Mouse (Mus musculus) hindbrain, embryonic 13.5 days (tissue): Measurements from ENCODE around the gene Prr9. TPM values are rescaled to one million over a fixed set of nuclear protein-coding genes. Genes with fewer than 3 reads are reported as not detected.
A peak's percentile ranks its signal among the peaks of the same experiment; 100 is the strongest.

Experiments
- ATAC-seq: fragments of 200-750 bp; cut with Nextera tagmentation; 2 replicates; pipeline ENCODE4 v1.8.0; 2017; ENCODE audit warnings: moderate TSS enrichment; ENCODE audit not compliant: low FRiP score
- H3K27ac ChIP-seq: fragments of 300-500 bp; sonication (generic); 2 replicates; pipeline ENCODE4 v1.5.1; 2015; ENCODE audit warnings: inconsistent platforms, mild to moderate bottlenecking, moderate library complexity
- H3K27me3 ChIP-seq: fragments of 300-500 bp; sonication (generic); 2 replicates; pipeline ENCODE4 v1.6.1; 2015; ENCODE audit warnings: mild to moderate bottlenecking, inconsistent platforms
- H3K36me3 ChIP-seq: fragments of 300-500 bp; sonication (generic); 2 replicates; pipeline ENCODE4 v1.6.1; 2015; ENCODE audit warnings: mild to moderate bottlenecking, inconsistent platforms
- H3K4me1 ChIP-seq: fragments of 300-500 bp; sonication (generic); replicated peaks from 2 replicates; pipeline ENCODE4 v1.6.1; 2015; ENCODE audit warnings: inconsistent platforms
- H3K4me2 ChIP-seq: fragments of 300-500 bp; sonication (generic); 2 replicates; pipeline ENCODE4 v1.6.1; 2015; ENCODE audit warnings: inconsistent platforms, mild to moderate bottlenecking, moderate library complexity
- H3K4me3 ChIP-seq: fragments of 300-500 bp; sonication (generic); 2 replicates; pipeline ENCODE4 v1.5.1; 2015; ENCODE audit warnings: mild to moderate bottlenecking, inconsistent platforms
- H3K9ac ChIP-seq: fragments of 300-500 bp; sonication (generic); 2 replicates; pipeline ENCODE4 v1.6.1; 2015; ENCODE audit warnings: mild to moderate bottlenecking, inconsistent platforms
- H3K9me3 ChIP-seq: fragments of 300-500 bp; sonication (generic); 2 replicates; pipeline ENCODE4 v1.6.1; 2016; ENCODE audit warnings: inconsistent platforms
- WGBS: fragments of 180-500 bp; shearing (Covaris S2); methylation state at CpG from one replicate; pipeline ENCODE4 v1.1.7; 2015; 5-methylcytosine and 5-hydroxymethylcytosine counted together
- polyA plus RNA-seq: library from polyadenylated mRNA; unstranded; fragments of >200 nt; fragmentation: Nextera tagmentation; extraction: Ambion mirVana; gene quantifications from 2 replicates; pipeline ENCODE4 v1.2.1, GENCODE M21; 2015

The Prr9 gene
- not detected in 2 replicates for polyA plus RNA-seq

DNA sequence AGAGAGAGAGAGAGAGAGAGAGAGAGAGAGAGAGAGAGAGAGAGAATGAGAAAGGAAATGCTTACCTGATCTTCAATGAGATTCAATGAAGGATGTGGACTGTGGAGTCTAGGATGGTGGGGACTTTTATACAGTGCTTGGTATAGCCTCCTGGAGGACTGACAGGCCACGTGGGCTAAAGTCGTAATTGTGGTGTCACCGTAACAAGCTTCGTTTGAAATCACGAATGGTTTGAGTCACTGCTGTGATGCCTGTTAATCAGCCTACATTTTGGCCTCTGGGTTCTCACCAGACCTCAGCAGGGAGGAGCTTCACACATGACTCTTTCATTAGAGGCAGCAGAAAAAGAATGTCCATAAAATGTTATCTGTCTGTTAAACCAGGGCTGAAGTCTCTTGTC lies at the start of gene Prr9:
TSS of gene Prr9 (minus strand) at position 101 of the 400 bp plus-strand sequence.
- WGBS: 78% methylated on average over 5 of the region's 5 CpGs
- Histone ChIP-seq H3K36me3 (no peaks in the 10 kb centered on the region), H3K4me3 (no peak within 1 kb of the TSS), H3K9ac (no peak within 1 kb of the TSS), H3K27ac (no peak within 1 kb of the TSS), H3K9me3 (no peaks in the 10 kb centered on the region), H3K4me2 (no peak within 1 kb of the TSS), H3K4me1 (no peaks in the 10 kb centered on the region), H3K27me3 (no peaks in the 10 kb centered on the region)
- no peak for ATAC-seq

DNA sequence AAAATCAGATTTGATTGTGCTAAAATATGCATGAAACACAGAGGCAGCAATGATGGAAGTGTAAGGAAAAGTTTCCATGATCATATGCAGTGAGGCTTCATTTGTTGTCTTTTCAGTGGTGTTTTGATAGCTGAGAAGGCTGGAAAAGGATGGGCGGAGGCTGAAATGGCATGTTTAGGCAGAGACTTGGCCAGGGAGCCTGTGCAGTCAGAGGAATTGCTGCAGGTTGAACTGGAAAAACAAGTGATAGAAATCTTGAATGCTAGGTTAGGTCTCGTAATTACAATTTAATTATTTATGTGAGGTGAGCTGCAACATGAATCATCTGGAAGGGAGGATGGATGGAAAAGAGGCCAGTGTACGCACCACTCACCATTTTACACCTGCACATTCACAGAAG lies 46.1 kb upstream of the Prr9 start:
- Histone ChIP-seq H3K27me3 (no peaks in the 10 kb centered on the region), H3K36me3 (no peaks in the 10 kb centered on the region), H3K27ac (no peak overlapping the region), H3K9ac (no peak overlapping the region), H3K4me3 (no peak overlapping the region), H3K9me3 (no peaks in the 10 kb centered on the region), H3K4me2 (no peak overlapping the region), H3K4me1 (no peaks in the 10 kb centered on the region)
- ATAC-seq: no peak
- 93% methylated on average over 3 of the region's 3 CpGs for WGBS

DNA sequence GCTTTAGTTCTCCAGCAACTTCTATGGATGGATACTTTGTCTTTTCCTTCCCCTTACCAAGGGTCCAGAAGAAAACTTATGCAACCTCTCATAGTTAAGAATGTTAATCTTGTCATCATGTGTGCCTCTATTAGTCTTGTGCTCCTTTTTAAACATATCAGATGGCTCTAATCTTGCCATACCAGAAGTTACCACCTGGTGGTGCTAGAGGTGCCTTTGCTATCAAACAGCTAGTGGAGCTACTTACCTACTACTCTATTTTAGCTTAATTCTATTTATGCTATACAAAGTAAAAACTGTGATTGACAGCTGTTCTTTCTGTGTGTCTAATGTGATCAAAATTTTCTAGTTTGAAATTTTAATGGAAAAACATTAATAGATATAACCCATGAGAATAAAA lies 29.6 kb upstream of the Prr9 start:
- ATAC-seq: no peak
- Histone ChIP-seq H3K4me1 (no peaks in the 10 kb centered on the region), H3K27ac (no peak overlapping the region), H3K4me3 (no peak overlapping the region), H3K4me2 (no peak overlapping the region), H3K9ac (no peak overlapping the region), H3K9me3 (no peaks in the 10 kb centered on the region), H3K36me3 (no peaks in the 10 kb centered on the region), H3K27me3 (no peaks in the 10 kb centered on the region)

DNA sequence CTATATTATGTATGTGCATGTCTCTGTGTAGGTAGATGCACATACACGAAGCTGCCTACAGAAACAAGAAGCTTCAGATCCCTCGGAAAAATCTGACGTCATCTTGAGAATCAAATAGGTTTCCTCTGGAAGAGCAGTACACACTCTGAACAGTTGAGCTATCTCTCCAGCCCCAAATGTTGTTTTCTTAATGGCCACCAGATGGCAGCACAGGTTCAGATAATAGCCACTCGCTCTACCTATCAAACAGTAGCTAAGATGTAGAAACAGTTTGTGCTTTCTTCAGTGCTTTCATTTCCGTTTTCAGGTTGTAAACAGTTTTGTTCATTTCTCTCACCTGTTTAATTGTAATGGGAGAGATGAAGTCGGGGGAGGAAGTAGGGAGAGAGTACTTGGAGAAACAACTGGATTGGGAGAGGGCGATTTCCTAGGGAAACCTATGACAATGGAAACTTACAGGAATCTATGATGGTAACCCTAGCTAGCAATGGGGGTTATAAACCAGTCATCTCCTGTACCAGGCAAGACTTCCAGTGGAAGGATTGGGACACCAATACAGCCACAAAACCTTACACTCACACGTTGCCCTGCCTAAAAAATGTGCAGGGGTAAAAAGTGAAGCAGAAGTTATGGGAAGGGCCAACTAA lies 27.0 kb upstream of the Prr9 start:
- Histone ChIP-seq H3K4me1 (no peaks in the 10 kb centered on the region), H3K36me3 (no peaks in the 10 kb centered on the region), H3K4me3 (no peak overlapping the region), H3K27ac (no peak overlapping the region), H3K9ac (no peak overlapping the region), H3K4me2 (no peak overlapping the region), H3K9me3 (no peaks in the 10 kb centered on the region), H3K27me3 (no peaks in the 10 kb centered on the region)
- WGBS: 24% methylated on average over 8 of the region's 8 CpGs
- ATAC-seq: peak; percentile 97

DNA sequence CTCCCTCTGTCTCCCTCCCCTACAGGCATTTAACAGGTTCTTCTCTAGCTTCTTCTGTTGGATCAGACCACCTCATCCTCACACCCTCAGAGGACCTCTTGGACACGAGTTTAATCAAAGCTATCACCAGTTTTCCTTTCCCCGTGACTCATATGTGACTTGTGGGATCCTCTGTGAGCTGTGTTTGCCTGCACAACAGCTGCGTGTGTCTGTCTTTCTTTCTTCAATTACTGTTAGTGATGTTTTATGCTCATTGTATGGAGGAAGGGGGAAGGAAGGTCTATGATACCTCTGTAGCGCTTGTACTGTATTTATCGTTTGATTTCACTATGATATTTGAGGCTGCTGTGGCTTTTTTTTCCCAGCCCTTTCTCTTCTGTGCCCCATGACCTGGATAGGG lies 24.2 kb upstream of the Prr9 start:
- WGBS: 81% methylated on average over 5 of the region's 5 CpGs
- Histone ChIP-seq H3K9me3 (no peaks in the 10 kb centered on the region), H3K4me3 (no peak overlapping the region), H3K27me3 (no peaks in the 10 kb centered on the region), H3K9ac (no peak overlapping the region), H3K36me3 (no peaks in the 10 kb centered on the region), H3K27ac (no peak overlapping the region), H3K4me1 (no peaks in the 10 kb centered on the region), H3K4me2 (no peak overlapping the region)
- no peak for ATAC-seq

DNA sequence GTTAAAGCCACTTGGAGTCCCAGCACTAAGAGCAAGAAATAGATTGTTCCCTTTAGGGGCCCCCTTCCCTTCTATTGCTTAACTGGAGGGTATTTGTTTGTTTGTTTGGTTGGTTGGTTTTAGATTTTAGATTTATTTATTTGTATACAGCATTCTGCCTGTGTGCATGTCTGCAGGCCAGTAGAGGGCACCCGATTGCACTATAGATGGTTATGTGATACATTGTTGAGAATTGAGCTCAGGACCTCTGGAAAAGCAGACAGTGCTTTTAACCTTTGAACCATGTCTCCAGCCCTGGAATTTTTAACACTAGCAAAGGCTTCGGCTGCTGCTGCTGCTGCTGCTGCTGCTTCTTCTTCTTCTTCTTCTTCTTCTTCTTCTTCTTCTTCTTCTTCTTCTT lies 23.7 kb upstream of the Prr9 start:
- Histone ChIP-seq H3K4me2 (no peak overlapping the region), H3K9ac (no peak overlapping the region), H3K27me3 (no peaks in the 10 kb centered on the region), H3K4me1 (no peaks in the 10 kb centered on the region), H3K27ac (no peak overlapping the region), H3K4me3 (no peak overlapping the region), H3K9me3 (no peaks in the 10 kb centered on the region), H3K36me3 (no peaks in the 10 kb centered on the region)
- no peak for ATAC-seq
- WGBS: 56% methylated on average over 2 of the region's 2 CpGs

DNA sequence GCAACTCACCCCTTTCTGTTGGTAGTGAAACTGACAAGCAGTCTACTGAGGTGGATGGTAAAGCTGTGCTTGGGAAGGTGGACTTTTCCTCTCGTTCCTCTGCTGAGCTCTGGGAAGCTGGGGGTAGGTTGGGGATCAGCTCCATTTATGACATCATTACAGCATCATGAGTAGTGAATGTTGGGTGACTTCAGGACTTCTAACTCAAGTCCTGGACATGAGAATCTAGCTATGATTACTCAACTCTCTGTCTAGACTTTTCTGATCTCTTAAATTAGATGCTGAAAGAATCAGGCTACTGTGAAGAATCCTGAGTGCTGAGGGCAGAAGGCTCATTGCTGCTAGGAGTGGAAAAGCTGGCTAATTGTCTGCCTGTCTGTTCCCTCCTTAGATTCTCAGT lies 18.9 kb upstream of the Prr9 start, which contains the start of gene Lelp1:
TSS of gene Lelp1 (minus strand) at position 101 of the 400 bp plus-strand sequence.
- H3K9me3 ChIP-seq: no peaks in the 10 kb centered on the region
- no peaks in the 10 kb centered on the region for H3K4me1 ChIP-seq
- no peaks in the 10 kb centered on the region for H3K27me3 ChIP-seq
- ATAC-seq: no peak
- H3K4me3 ChIP-seq: no peak within 1 kb of the TSS
- H3K36me3 ChIP-seq: no peaks in the 10 kb centered on the region
- H3K27ac ChIP-seq: no peak within 1 kb of the TSS
- H3K9ac ChIP-seq: no peak within 1 kb of the TSS
- 71% methylated on average over 1 of the region's 1 CpGs for WGBS
- H3K4me2 ChIP-seq: no peak within 1 kb of the TSS

DNA sequence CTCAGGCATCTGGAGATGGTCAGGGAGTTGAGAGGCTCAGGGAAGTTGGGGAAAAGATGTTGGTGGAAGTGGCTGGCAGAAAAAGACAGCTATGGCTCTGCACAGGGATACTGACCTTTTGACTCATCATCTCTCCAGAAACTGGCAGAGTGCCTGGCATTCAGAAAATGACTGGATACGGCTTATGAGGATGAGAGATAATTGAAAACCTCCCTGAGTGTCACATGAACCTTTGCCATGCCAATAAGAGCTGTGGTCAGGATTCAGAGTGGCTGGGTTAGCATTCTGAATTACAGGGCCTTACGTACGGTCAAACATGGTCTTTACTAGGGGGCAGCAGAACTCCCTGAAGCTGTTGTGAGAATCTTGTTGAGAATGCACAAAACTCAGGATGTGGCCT lies 2.8 kb downstream of the Prr9 start:
- no peak overlapping the region for H3K4me3 ChIP-seq
- no peaks in the 10 kb centered on the region for H3K27me3 ChIP-seq
- H3K4me1 ChIP-seq: no peaks in the 10 kb centered on the region
- H3K9ac ChIP-seq: no peak overlapping the region
- no peaks in the 10 kb centered on the region for H3K36me3 ChIP-seq
- no peak for ATAC-seq
- no peak overlapping the region for H3K4me2 ChIP-seq
- WGBS: 88% methylated on average over 3 of the region's 3 CpGs
- no peaks in the 10 kb centered on the region for H3K9me3 ChIP-seq
- no peak overlapping the region for H3K27ac ChIP-seq

DNA sequence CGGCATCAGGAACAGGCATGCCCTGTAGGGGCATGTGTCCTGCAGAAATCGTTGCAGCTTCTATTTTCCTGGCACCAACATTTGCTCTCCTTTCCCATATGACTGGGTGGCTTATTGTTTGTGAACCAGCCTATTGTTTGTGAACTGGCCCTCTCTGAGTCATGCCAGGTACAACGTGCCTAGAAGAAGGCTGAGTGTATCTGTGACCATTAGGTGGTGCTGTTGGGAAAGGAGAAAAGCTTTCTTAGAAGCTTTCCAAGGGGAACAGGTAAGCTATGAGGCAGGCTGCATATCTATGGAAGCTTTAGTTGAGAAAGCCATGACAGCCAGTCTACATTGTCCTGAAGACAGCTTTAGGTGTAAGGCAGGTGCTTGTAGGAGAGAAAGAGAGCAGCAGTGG lies 5.8 kb downstream of the Prr9 start:
- Histone ChIP-seq H3K9ac (no peak overlapping the region), H3K4me1 (no peaks in the 10 kb centered on the region), H3K27ac (no peak overlapping the region), H3K9me3 (no peaks in the 10 kb centered on the region), H3K36me3 (no peaks in the 10 kb centered on the region), H3K4me2 (no peak overlapping the region), H3K27me3 (no peaks in the 10 kb centered on the region), H3K4me3 (no peak overlapping the region)
- ATAC-seq: no peak
- 33% methylated on average over 3 of the region's 3 CpGs for whole genome bisulfite sequencing

DNA sequence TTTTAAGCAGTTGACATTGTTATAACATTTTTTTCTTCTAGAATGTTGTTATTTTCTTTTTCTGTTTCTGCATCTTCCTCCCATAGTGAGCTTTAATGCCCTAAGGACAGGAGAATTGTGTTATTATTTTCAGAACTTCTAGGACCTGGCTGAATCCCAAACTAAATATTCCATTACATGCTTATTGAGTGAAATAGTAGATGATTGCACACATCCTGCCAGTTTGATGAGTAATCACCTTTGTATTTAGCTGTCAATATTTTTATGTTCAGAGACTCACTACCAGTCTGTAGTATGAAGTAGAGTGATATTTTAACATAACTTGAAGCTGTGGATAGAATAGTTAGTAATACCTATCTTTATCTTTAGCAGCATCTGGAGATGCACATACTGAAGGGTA lies 12.2 kb downstream of the Prr9 start:
- H3K27ac ChIP-seq: no peak overlapping the region
- no peaks in the 10 kb centered on the region for H3K9me3 ChIP-seq
- no peak for ATAC-seq
- no peak overlapping the region for H3K4me3 ChIP-seq
- H3K36me3 ChIP-seq: no peaks in the 10 kb centered on the region
- H3K9ac ChIP-seq: no peak overlapping the region
- no peak overlapping the region for H3K4me2 ChIP-seq
- no peaks in the 10 kb centered on the region for H3K4me1 ChIP-seq
- no peaks in the 10 kb centered on the region for H3K27me3 ChIP-seq

DNA sequence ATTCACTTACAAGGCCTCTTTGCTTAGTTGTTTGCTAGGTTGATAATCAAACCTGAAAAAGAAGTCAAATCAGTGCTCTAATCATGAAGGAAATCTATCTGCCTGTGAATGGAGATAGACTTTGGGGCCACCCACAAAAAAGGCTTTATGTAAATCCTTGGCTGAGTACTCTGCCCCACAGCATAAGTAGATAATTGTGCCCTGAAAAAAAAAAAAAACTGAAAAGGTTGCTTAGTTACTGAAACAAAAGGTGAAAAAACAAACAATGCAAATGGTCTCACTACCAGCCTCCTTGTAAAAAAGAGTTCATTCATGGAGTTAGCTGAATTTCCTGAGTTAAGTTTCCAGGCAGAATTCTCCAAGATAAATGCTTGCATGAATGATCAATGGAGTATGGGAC lies 13.0 kb downstream of the Prr9 start:
- no peak overlapping the region for H3K4me2 ChIP-seq
- no peaks in the 10 kb centered on the region for H3K9me3 ChIP-seq
- no peaks in the 10 kb centered on the region for H3K4me1 ChIP-seq
- no peaks in the 10 kb centered on the region for H3K36me3 ChIP-seq
- ATAC-seq: no peak
- H3K27me3 ChIP-seq: no peaks in the 10 kb centered on the region
- no peak overlapping the region for H3K27ac ChIP-seq
- H3K4me3 ChIP-seq: no peak overlapping the region
- no peak overlapping the region for H3K9ac ChIP-seq

DNA sequence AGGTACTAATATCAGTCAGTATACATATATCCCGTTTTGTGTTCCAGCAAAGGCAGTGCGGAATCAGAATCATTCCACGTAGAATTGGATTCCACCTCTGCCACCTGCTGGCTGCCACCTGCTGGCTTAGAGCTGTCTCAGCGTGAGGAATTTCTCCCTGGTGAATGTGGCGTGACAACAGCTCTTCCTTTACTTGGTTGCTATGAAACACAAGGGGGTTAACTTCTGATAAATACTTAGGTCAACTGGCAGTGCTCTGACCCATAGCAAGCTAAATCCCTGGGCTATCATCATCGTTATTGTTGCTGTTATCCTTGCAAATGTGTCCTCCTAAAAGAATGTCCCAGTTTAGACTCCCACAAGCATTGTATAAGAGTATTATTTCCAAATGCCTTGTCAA lies 17.2 kb downstream of the Prr9 start:
- H3K4me1 ChIP-seq: no peaks in the 10 kb centered on the region
- H3K27ac ChIP-seq: no peak overlapping the region
- no peaks in the 10 kb centered on the region for H3K9me3 ChIP-seq
- H3K4me3 ChIP-seq: no peak overlapping the region
- 9% methylated on average over 6 of the region's 6 CpGs for WGBS
- H3K27me3 ChIP-seq: no peaks in the 10 kb centered on the region
- ATAC-seq: peak; percentile 46; the same call in 1 of the 2 replicates
- H3K9ac ChIP-seq: no peak overlapping the region
- H3K36me3 ChIP-seq: no peaks in the 10 kb centered on the region
- H3K4me2 ChIP-seq: no peak overlapping the region

DNA sequence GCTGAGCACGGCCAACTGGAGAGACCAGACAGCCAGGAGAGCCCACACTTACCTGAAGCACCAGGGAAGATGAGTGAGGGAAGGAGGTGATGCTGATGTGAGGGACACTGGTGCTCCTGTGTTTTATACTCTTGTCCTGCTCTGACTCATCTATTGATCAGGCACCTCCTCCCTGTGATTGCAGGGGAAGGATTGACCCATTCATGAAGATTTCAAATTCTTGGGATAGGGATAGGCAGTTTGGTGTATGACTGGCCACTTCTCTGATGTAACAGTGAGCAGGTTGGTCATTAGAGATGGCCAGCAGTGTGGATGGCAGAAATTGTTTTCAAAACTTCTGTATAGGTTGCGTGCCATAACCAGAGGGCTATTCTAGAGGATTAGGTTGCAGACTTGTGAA lies 40.7 kb downstream of the Prr9 start, which contains the start of gene Lor:
TSS of gene Lor (minus strand) at position 101 of the 400 bp plus-strand sequence.
- ATAC-seq: no peak
- Histone ChIP-seq H3K36me3 (no peaks in the 10 kb centered on the region), H3K9ac (peak within 1 kb of the TSS; percentile 89), H3K4me1 (peaks cover 19% of the 10 kb centered on the region), H3K27me3 (peaks cover 32% of the 10 kb centered on the region), H3K9me3 (no peaks in the 10 kb centered on the region), H3K4me3 (peak within 1 kb of the TSS; percentile 72), H3K4me2 (peak within 1 kb of the TSS; percentile 67), H3K27ac (peak within 1 kb of the TSS; percentile 97)
- WGBS: 90% methylated on average over 2 of the region's 2 CpGs
